Mouse (Mus musculus) MEL (cell line): Measurements from ENCODE around the gene Cd248. TPM values are rescaled to one million over a fixed set of nuclear protein-coding genes. Genes with fewer than 3 reads are reported as not detected.
A peak's percentile ranks its signal among the peaks of the same experiment; 100 is the strongest.

ENCODE experiments used
- DNase-seq: peaks from one replicate; pipeline ENCODE4 v3.0.0; 2011; ENCODE audit warnings: low read depth, low spot score
- H3K27ac ChIP-seq: 2 replicates; pipeline ENCODE4 v1.5.1; 2012; ENCODE audit warnings: low read depth, mild to moderate bottlenecking, control low read depth, low read length, moderate library complexity; ENCODE audit not compliant: control insufficient read depth
- H3K27me3 ChIP-seq, 2 experiments: fragments of 150-350 bp in 1 of 2; sonication (generic) in 1 of 2; 2 replicates each; pipeline ENCODE4 v1.6.1; 2012; ENCODE audit warnings: low read length in 2 of 2, mild to moderate bottlenecking in 2 of 2, improper control_type of control experiment in 1 of 2, moderate library complexity in 1 of 2; ENCODE audit not compliant: insufficient read depth in 2 of 2, control insufficient read depth in 1 of 2
- H3K36me3 ChIP-seq, 2 experiments: 2 replicates each; pipeline ENCODE4 v1.6.1; 2012 to 2014; ENCODE audit warnings: low read length in 2 of 2, improper control_type of control experiment in 1 of 2, inconsistent platforms in 1 of 2, mild to moderate bottlenecking in 1 of 2; ENCODE audit not compliant: insufficient read depth in 2 of 2, control insufficient read depth in 1 of 2
- H3K4me1 ChIP-seq, 2 experiments: fragments of 150-350 bp in 1 of 2; sonication (generic) in 1 of 2; 2 replicates each; pipeline ENCODE4 v1.6.1; 2012; ENCODE audit warnings: low read length in 2 of 2, improper control_type of control experiment in 1 of 2, mild to moderate bottlenecking in 1 of 2; ENCODE audit not compliant: insufficient read depth in 2 of 2, control insufficient read depth in 1 of 2
- H3K4me3 ChIP-seq, 2 experiments: fragments of 150-350 bp in 1 of 2; sonication (generic) in 1 of 2; 2 replicates each; pipeline ENCODE4 v1.5.1; 2012; ENCODE audit warnings: low read depth in 2 of 2, low read length in 2 of 2, mild to moderate bottlenecking in 2 of 2, moderate library complexity in 2 of 2, control low read depth in 1 of 2, improper control_type of control experiment in 1 of 2; ENCODE audit not compliant: control insufficient read depth in 1 of 2, insufficient read depth in 1 of 2
- H3K79me2 ChIP-seq: 2 replicates; pipeline ENCODE4 v1.6.1; 2012; ENCODE audit warnings: mild to moderate bottlenecking, low read length, moderate library complexity; ENCODE audit not compliant: control insufficient read depth, poor library complexity, insufficient read depth
- H3K9ac ChIP-seq: 2 replicates; pipeline ENCODE4 v1.6.1; 2012; ENCODE audit warnings: low read depth, mild to moderate bottlenecking, control low read depth, low read length, moderate library complexity; ENCODE audit not compliant: control insufficient read depth, poor library complexity, severe bottlenecking
- H3K9me3 ChIP-seq: fragments of 150-350 bp; sonication (generic); replicated peaks from 2 replicates; pipeline ENCODE4 v1.6.1; 2012; ENCODE audit warnings: mild to moderate bottlenecking, low read length, improper control_type of control experiment, moderate library complexity; ENCODE audit not compliant: insufficient read depth
- BHLHE40 ChIP-seq: IDR thresholded peaks from 2 replicates; pipeline ENCODE4 v1.6.1; 2012; ENCODE audit warnings: low read depth, mild to moderate bottlenecking, inconsistent platforms, low read length, improper control_type of control experiment, borderline replicate concordance
- CHD1 ChIP-seq: IDR thresholded peaks from 2 replicates; pipeline ENCODE4 v1.6.1; 2012; ENCODE audit warnings: low read depth, mild to moderate bottlenecking, inconsistent platforms, low read length, improper control_type of control experiment
- CHD2 ChIP-seq: IDR thresholded peaks from 2 replicates; pipeline ENCODE4 v1.6.1; 2011; ENCODE audit warnings: low read length, improper control_type of control experiment
- CTCF ChIP-seq, 3 experiments: IDR thresholded peaks in 2 of 3; conservative IDR thresholded peaks in 1 of 3; 2 replicates each; pipeline ENCODE4 v1.5.1; 2011 to 2012; ENCODE audit warnings: low read length in 3 of 3, low read depth in 2 of 3, mild to moderate bottlenecking in 2 of 3, improper control_type of control experiment in 1 of 3, inconsistent platforms in 1 of 3, mixed read lengths in 1 of 3, moderate library complexity in 1 of 3; ENCODE audit not compliant: control insufficient read depth in 1 of 3, insufficient read depth in 1 of 3, poor library complexity in 1 of 3, severe bottlenecking in 1 of 3
- E2F4 ChIP-seq: IDR thresholded peaks from 2 replicates; pipeline ENCODE4 v1.6.1; 2011; ENCODE audit warnings: low read depth, low read length, improper control_type of control experiment, borderline replicate concordance
- ELF1 ChIP-seq: IDR thresholded peaks from 2 replicates; pipeline ENCODE4 v1.6.1; 2014; ENCODE audit warnings: low read depth, mild to moderate bottlenecking, inconsistent platforms, low read length, improper control_type of control experiment, moderate library complexity
- EP300 ChIP-seq, 2 experiments: IDR thresholded peaks; 2 replicates each; pipeline ENCODE4 v1.6.1; 2011; ENCODE audit warnings: improper control_type of control experiment in 2 of 2, low read length in 2 of 2, low read depth in 1 of 2, mild to moderate bottlenecking in 1 of 2
- ETS1 ChIP-seq: IDR thresholded peaks from 2 replicates; pipeline ENCODE4 v1.6.1; 2012; ENCODE audit warnings: low read depth, mild to moderate bottlenecking, inconsistent platforms, low read length, improper control_type of control experiment, moderate library complexity
- GABPA ChIP-seq: IDR thresholded peaks from 2 replicates; pipeline ENCODE4 v1.6.1; 2012; ENCODE audit warnings: low read depth, mild to moderate bottlenecking, inconsistent platforms, low read length, improper control_type of control experiment, moderate library complexity
- GATA1 ChIP-seq: IDR thresholded peaks from 2 replicates; pipeline ENCODE4 v1.6.1; 2011; ENCODE audit warnings: low read depth, low read length, improper control_type of control experiment
- JUND ChIP-seq: IDR thresholded peaks from 2 replicates; pipeline ENCODE4 v1.6.1; 2011; ENCODE audit warnings: low read depth, mild to moderate bottlenecking, improper control_type of control experiment, low read length
- MAFK ChIP-seq: IDR thresholded peaks from 2 replicates; pipeline ENCODE4 v1.6.1; 2011; ENCODE audit warnings: low read depth, mild to moderate bottlenecking, low read length, improper control_type of control experiment, borderline replicate concordance
- MAZ ChIP-seq: IDR thresholded peaks from 2 replicates; pipeline ENCODE4 v1.6.1; 2012; ENCODE audit warnings: low read depth, mild to moderate bottlenecking, inconsistent platforms, low read length, improper control_type of control experiment
- MEF2A ChIP-seq: IDR thresholded peaks from 2 replicates; pipeline ENCODE4 v1.6.1; 2014; ENCODE audit warnings: low read depth, mild to moderate bottlenecking, inconsistent platforms, low read length, improper control_type of control experiment; ENCODE audit not compliant: poor library complexity, insufficient replicate concordance, severe bottlenecking; ENCODE audit errors: extremely low read depth
- MXI1 ChIP-seq: IDR thresholded peaks from 2 replicates; pipeline ENCODE4 v1.6.1; 2011; ENCODE audit warnings: mild to moderate bottlenecking, low read depth, low read length, improper control_type of control experiment
- MYB ChIP-seq: IDR thresholded peaks from 2 replicates; pipeline ENCODE4 v1.6.1; 2011; ENCODE audit warnings: mild to moderate bottlenecking, low read depth, low read length, improper control_type of control experiment
- MYC ChIP-seq: IDR thresholded peaks from 2 replicates; pipeline ENCODE4 v1.6.1; 2011; ENCODE audit warnings: low read depth, mild to moderate bottlenecking, low read length, improper control_type of control experiment, moderate library complexity
- NELFE ChIP-seq: IDR thresholded peaks from 2 replicates; pipeline ENCODE4 v1.6.1; 2011; ENCODE audit warnings: low read depth, low read length, improper control_type of control experiment
- NRF1 ChIP-seq: IDR thresholded peaks from 2 replicates; pipeline ENCODE4 v1.6.1; 2014; ENCODE audit warnings: low read depth, mild to moderate bottlenecking, inconsistent platforms, low read length, improper control_type of control experiment, moderate library complexity; ENCODE audit not compliant: poor library complexity, insufficient read depth, severe bottlenecking
- POLR2A ChIP-seq, 2 experiments: IDR thresholded peaks; 2 replicates each; pipeline ENCODE4 v1.6.1; 2011 to 2012; ENCODE audit warnings: low read length in 2 of 2, mild to moderate bottlenecking in 2 of 2, control low read depth in 1 of 2, improper control_type of control experiment in 1 of 2, low read depth in 1 of 2, moderate library complexity in 1 of 2; ENCODE audit not compliant: control insufficient read depth in 1 of 2, insufficient read depth in 1 of 2, poor library complexity in 1 of 2
- POLR2AphosphoS2 ChIP-seq: IDR thresholded peaks from 2 replicates; pipeline ENCODE4 v1.6.1; 2011; ENCODE audit warnings: low read length, improper control_type of control experiment
- POLR2AphosphoS5 ChIP-seq: IDR thresholded peaks from 2 replicates; pipeline ENCODE4 v1.6.1; 2012; ENCODE audit warnings: low read depth, borderline replicate concordance, mild to moderate bottlenecking, inconsistent platforms, low read length, moderate library complexity, mixed read lengths
- RAD21 ChIP-seq: IDR thresholded peaks from 2 replicates; pipeline ENCODE4 v1.6.1; 2011; ENCODE audit warnings: mild to moderate bottlenecking, low read depth, low read length, improper control_type of control experiment
- RCOR1 ChIP-seq: IDR thresholded peaks from 2 replicates; pipeline ENCODE4 v1.6.1; 2012; ENCODE audit warnings: low read depth, mild to moderate bottlenecking, inconsistent platforms, low read length, improper control_type of control experiment
- SIN3A ChIP-seq: IDR thresholded peaks from 2 replicates; pipeline ENCODE4 v1.6.1; 2012; ENCODE audit warnings: low read length, improper control_type of control experiment, inconsistent platforms
- SMC3 ChIP-seq: IDR thresholded peaks from 2 replicates; pipeline ENCODE4 v1.6.1; 2011; ENCODE audit warnings: low read depth, low read length, improper control_type of control experiment
- TAL1 ChIP-seq: IDR thresholded peaks from 2 replicates; pipeline ENCODE4 v1.6.1; 2012; ENCODE audit warnings: mild to moderate bottlenecking, inconsistent platforms, low read length, moderate library complexity, mixed read lengths
- TBP ChIP-seq: IDR thresholded peaks from 2 replicates; pipeline ENCODE4 v1.8.0; 2011; ENCODE audit warnings: low read depth, low read length, improper control_type of control experiment
- TCF12 ChIP-seq: IDR thresholded peaks from 2 replicates; pipeline ENCODE4 v1.6.1; 2014; ENCODE audit warnings: low read depth, mild to moderate bottlenecking, inconsistent platforms, low read length, improper control_type of control experiment, moderate library complexity
- UBTF ChIP-seq: IDR thresholded peaks from 2 replicates; pipeline ENCODE4 v1.6.1; 2012; ENCODE audit warnings: low read depth, mild to moderate bottlenecking, inconsistent platforms, low read length, improper control_type of control experiment, moderate library complexity, borderline replicate concordance; ENCODE audit not compliant: insufficient read depth
- USF1 ChIP-seq: IDR thresholded peaks from 2 replicates; pipeline ENCODE4 v1.6.1; 2014; ENCODE audit warnings: low read depth, mild to moderate bottlenecking, inconsistent platforms, low read length, improper control_type of control experiment, moderate library complexity
- USF2 ChIP-seq, 2 experiments: IDR thresholded peaks; 2 replicates each; pipeline ENCODE4 v1.6.1; 2011 to 2012; ENCODE audit warnings: improper control_type of control experiment in 2 of 2, low read length in 2 of 2, borderline replicate concordance in 1 of 2, inconsistent platforms in 1 of 2, low read depth in 1 of 2, mild to moderate bottlenecking in 1 of 2; ENCODE audit not compliant: insufficient read depth in 1 of 2
- ZKSCAN1 ChIP-seq: IDR thresholded peaks from 2 replicates; pipeline ENCODE4 v1.6.1; 2012; ENCODE audit warnings: low read depth, mild to moderate bottlenecking, inconsistent platforms, low read length, improper control_type of control experiment, moderate library complexity
- ZMIZ1 ChIP-seq: IDR thresholded peaks from 2 replicates; pipeline ENCODE4 v1.6.1; 2012; ENCODE audit warnings: low read depth, mild to moderate bottlenecking, inconsistent platforms, low read length, improper control_type of control experiment, moderate library complexity
- ZNF384 ChIP-seq: IDR thresholded peaks from 2 replicates; pipeline ENCODE4 v1.6.1; 2012; ENCODE audit warnings: low read depth, mild to moderate bottlenecking, inconsistent platforms, low read length, improper control_type of control experiment
- polyA plus RNA-seq, 2 experiments: library from polyadenylated mRNA; stranded (reverse) in 1 of 2; unstranded in 1 of 2; fragments of >175 nt in 1 of 2; fragments of >200 nt in 1 of 2; gene quantifications; 2 replicates each; pipeline versions ENCODE4 v1.2.1 to v1.2.4; 2012; ENCODE audit warnings: low replicate concordance in 2 of 2, low read depth in 1 of 2; ENCODE audit not compliant: insufficient read length in 2 of 2, insufficient read depth in 1 of 2, missing spikeins in 1 of 2
- total RNA-seq: library from RNA; depleted of rRNA; stranded (reverse); fragments of 300-350 nt; gene quantifications from 2 replicates; pipeline ENCODE4 v1.2.3, GENCODE M21; 2012

Gene Cd248
- total and polyA plus RNA-seq, 3 experiments, result 0.27 to 0.86 TPM; not detected in 1

- Histone ChIP-seq H3K9me3 (no peaks in the 10 kb centered on the region), H3K4me1 (peaks cover 0 to 6% of the 10 kb centered on the region in 2 experiments; a peak in 1 of 4 replicates), H3K36me3 (no peaks in the 10 kb centered on the region), H3K4me3 (peak overlapping the region; percentile 82 to 95), H3K79me2 (peaks cover 5% of the 10 kb centered on the region; the same call in 1 of the 2 replicates), H3K9ac (peak overlapping the region; percentile 95), H3K27me3 (no peaks in the 10 kb centered on the region; a peak in 2 of 4 replicates), H3K27ac (peak overlapping the region; percentile 41; the same call in 1 of the 2 replicates)
- DNase-seq, result peak; percentile 92
- TF ChIP-seq CHD2 (no peak), CHD1 (no peak), EP300 (IDR thresholded peaks at IDR 0.05; ENCODE audit: low read depth in 1 of 2, low read length in 2 of 2) (no peak), GATA1 (no peak), ZNF384 (no peak), MAFK (no peak), ETS1 (no peak), GABPA (no peak), USF1 (no peak; the same call in 1 of the 2 replicates), MYC (peak; percentile 54; the same call in 1 of the 2 replicates), SIN3A (peak; percentile 78; the same call in 1 of the 2 replicates), RCOR1 (no peak), MAZ (peak; percentile 71), JUND (no peak), NELFE (peak; percentile 38), ZMIZ1 (no peak), E2F4 (no peak), MYB (no peak), MXI1 (peak; percentile 59), RAD21 (peak; percentile 47), NRF1 (no peak), ZKSCAN1 (no peak), TAL1 (no peak), POLR2AphosphoS5 (no peak), UBTF (no peak), POLR2AphosphoS2 (no peak), SMC3 (peak; percentile 47), TCF12 (no peak; the same call in 1 of the 2 replicates), TBP (no peak), ELF1 (no peak), POLR2A (IDR thresholded peaks at IDR 0.05; ENCODE audit: control insufficient read depth in 1 of 2, insufficient read depth in 1 of 2, low read depth in 1 of 2, low read length in 2 of 2, poor library complexity in 1 of 2) (0 out of 4 replicates have a peak, but pooled peaks of 1 of the 2 experiments have one; percentile 32), CTCF (IDR thresholded peaks at IDR 0.05 in 2 of 3, conservative IDR thresholded peaks at IDR 0.05 in 1 of 3; ENCODE audit: control insufficient read depth in 1 of 3, insufficient read depth in 1 of 3, low read depth in 2 of 3, low read length in 3 of 3, poor library complexity in 1 of 3, severe bottlenecking in 1 of 3) (peak; percentile 70 to 98 (median 82)), USF2 (IDR thresholded peaks at IDR 0.05; ENCODE audit: borderline replicate concordance in 1 of 2, insufficient read depth in 1 of 2, low read depth in 1 of 2, low read length in 2 of 2) (no peak), BHLHE40 (no peak), MEF2A (no peak)
These were observed 49.9 kb downstream of the Cd248 start for GRCm38 (mm10) chr19:5117494-5118383.
